Mouse (Mus musculus) MEL (cell line): ENCODE data around the gene Ubp1. TPM values are rescaled to one million over a fixed set of nuclear protein-coding genes. Genes with fewer than 3 reads are reported as not detected.

Experiments used
- DNase-seq: peaks from one replicate; pipeline ENCODE4 v3.0.0; 2011; ENCODE audit warnings: low read depth, low spot score
- H3K27ac ChIP-seq: 2 replicates; pipeline ENCODE4 v1.5.1; 2012; ENCODE audit warnings: low read depth, mild to moderate bottlenecking, control low read depth, low read length, moderate library complexity; ENCODE audit not compliant: control insufficient read depth
- H3K27me3 ChIP-seq, 2 experiments: fragments of 150-350 bp in 1 of 2; sonication (generic) in 1 of 2; 2 replicates each; pipeline ENCODE4 v1.6.1; 2012; ENCODE audit warnings: low read length in 2 of 2, mild to moderate bottlenecking in 2 of 2, improper control_type of control experiment in 1 of 2, moderate library complexity in 1 of 2; ENCODE audit not compliant: insufficient read depth in 2 of 2, control insufficient read depth in 1 of 2
- H3K36me3 ChIP-seq, 2 experiments: 2 replicates each; pipeline ENCODE4 v1.6.1; 2012 to 2014; ENCODE audit warnings: low read length in 2 of 2, improper control_type of control experiment in 1 of 2, inconsistent platforms in 1 of 2, mild to moderate bottlenecking in 1 of 2; ENCODE audit not compliant: insufficient read depth in 2 of 2, control insufficient read depth in 1 of 2
- H3K4me1 ChIP-seq, 2 experiments: fragments of 150-350 bp in 1 of 2; sonication (generic) in 1 of 2; 2 replicates each; pipeline ENCODE4 v1.6.1; 2012; ENCODE audit warnings: low read length in 2 of 2, improper control_type of control experiment in 1 of 2, mild to moderate bottlenecking in 1 of 2; ENCODE audit not compliant: insufficient read depth in 2 of 2, control insufficient read depth in 1 of 2
- H3K4me3 ChIP-seq, 2 experiments: fragments of 150-350 bp in 1 of 2; sonication (generic) in 1 of 2; 2 replicates each; pipeline ENCODE4 v1.5.1; 2012; ENCODE audit warnings: low read depth in 2 of 2, low read length in 2 of 2, mild to moderate bottlenecking in 2 of 2, moderate library complexity in 2 of 2, control low read depth in 1 of 2, improper control_type of control experiment in 1 of 2; ENCODE audit not compliant: control insufficient read depth in 1 of 2, insufficient read depth in 1 of 2
- H3K79me2 ChIP-seq: 2 replicates; pipeline ENCODE4 v1.6.1; 2012; ENCODE audit warnings: mild to moderate bottlenecking, low read length, moderate library complexity; ENCODE audit not compliant: control insufficient read depth, poor library complexity, insufficient read depth
- H3K9ac ChIP-seq: 2 replicates; pipeline ENCODE4 v1.6.1; 2012; ENCODE audit warnings: low read depth, mild to moderate bottlenecking, control low read depth, low read length, moderate library complexity; ENCODE audit not compliant: control insufficient read depth, poor library complexity, severe bottlenecking
- H3K9me3 ChIP-seq: fragments of 150-350 bp; sonication (generic); replicated peaks from 2 replicates; pipeline ENCODE4 v1.6.1; 2012; ENCODE audit warnings: mild to moderate bottlenecking, low read length, improper control_type of control experiment, moderate library complexity; ENCODE audit not compliant: insufficient read depth
- BHLHE40 ChIP-seq: IDR thresholded peaks from 2 replicates; pipeline ENCODE4 v1.6.1; 2012; ENCODE audit warnings: low read depth, mild to moderate bottlenecking, inconsistent platforms, low read length, improper control_type of control experiment, borderline replicate concordance
- CHD2 ChIP-seq: IDR thresholded peaks from 2 replicates; pipeline ENCODE4 v1.6.1; 2011; ENCODE audit warnings: low read length, improper control_type of control experiment
- CTCF ChIP-seq, 3 experiments: IDR thresholded peaks in 2 of 3; conservative IDR thresholded peaks in 1 of 3; 2 replicates each; pipeline ENCODE4 v1.5.1; 2011 to 2012; ENCODE audit warnings: low read length in 3 of 3, low read depth in 2 of 3, mild to moderate bottlenecking in 2 of 3, improper control_type of control experiment in 1 of 3, inconsistent platforms in 1 of 3, mixed read lengths in 1 of 3, moderate library complexity in 1 of 3; ENCODE audit not compliant: control insufficient read depth in 1 of 3, insufficient read depth in 1 of 3, poor library complexity in 1 of 3, severe bottlenecking in 1 of 3
- EP300 ChIP-seq, 2 experiments: IDR thresholded peaks; 2 replicates each; pipeline ENCODE4 v1.6.1; 2011; ENCODE audit warnings: improper control_type of control experiment in 2 of 2, low read length in 2 of 2, low read depth in 1 of 2, mild to moderate bottlenecking in 1 of 2
- ETS1 ChIP-seq: IDR thresholded peaks from 2 replicates; pipeline ENCODE4 v1.6.1; 2012; ENCODE audit warnings: low read depth, mild to moderate bottlenecking, inconsistent platforms, low read length, improper control_type of control experiment, moderate library complexity
- GABPA ChIP-seq: IDR thresholded peaks from 2 replicates; pipeline ENCODE4 v1.6.1; 2012; ENCODE audit warnings: low read depth, mild to moderate bottlenecking, inconsistent platforms, low read length, improper control_type of control experiment, moderate library complexity
- JUND ChIP-seq: IDR thresholded peaks from 2 replicates; pipeline ENCODE4 v1.6.1; 2011; ENCODE audit warnings: low read depth, mild to moderate bottlenecking, improper control_type of control experiment, low read length
- KAT2A ChIP-seq: conservative IDR thresholded peaks from 2 replicates; pipeline ENCODE4 v1.6.1; 2012; ENCODE audit warnings: low read depth, low read length, improper control_type of control experiment, inconsistent platforms
- MAX ChIP-seq: IDR thresholded peaks from 2 replicates; pipeline ENCODE4 v1.6.1; 2011; ENCODE audit warnings: low read length, improper control_type of control experiment
- MAZ ChIP-seq: IDR thresholded peaks from 2 replicates; pipeline ENCODE4 v1.6.1; 2012; ENCODE audit warnings: low read depth, mild to moderate bottlenecking, inconsistent platforms, low read length, improper control_type of control experiment
- MYC ChIP-seq: IDR thresholded peaks from 2 replicates; pipeline ENCODE4 v1.6.1; 2011; ENCODE audit warnings: low read depth, mild to moderate bottlenecking, low read length, improper control_type of control experiment, moderate library complexity
- POLR2AphosphoS2 ChIP-seq: IDR thresholded peaks from 2 replicates; pipeline ENCODE4 v1.6.1; 2011; ENCODE audit warnings: low read length, improper control_type of control experiment
- RAD21 ChIP-seq: IDR thresholded peaks from 2 replicates; pipeline ENCODE4 v1.6.1; 2011; ENCODE audit warnings: mild to moderate bottlenecking, low read depth, low read length, improper control_type of control experiment
- SIN3A ChIP-seq: IDR thresholded peaks from 2 replicates; pipeline ENCODE4 v1.6.1; 2012; ENCODE audit warnings: low read length, improper control_type of control experiment, inconsistent platforms
- SMC3 ChIP-seq: IDR thresholded peaks from 2 replicates; pipeline ENCODE4 v1.6.1; 2011; ENCODE audit warnings: low read depth, low read length, improper control_type of control experiment
- TBP ChIP-seq: IDR thresholded peaks from 2 replicates; pipeline ENCODE4 v1.8.0; 2011; ENCODE audit warnings: low read depth, low read length, improper control_type of control experiment
- ZC3H11A ChIP-seq: IDR thresholded peaks from 2 replicates; pipeline ENCODE4 v1.6.1; 2012; ENCODE audit warnings: low read depth, mild to moderate bottlenecking, inconsistent platforms, low read length, improper control_type of control experiment
- polyA plus RNA-seq, 2 experiments: library from polyadenylated mRNA; stranded (reverse) in 1 of 2; unstranded in 1 of 2; fragments of >175 nt in 1 of 2; fragments of >200 nt in 1 of 2; gene quantifications; 2 replicates each; pipeline versions ENCODE4 v1.2.1 to v1.2.4; 2012; ENCODE audit warnings: low replicate concordance in 2 of 2, low read depth in 1 of 2; ENCODE audit not compliant: insufficient read length in 2 of 2, insufficient read depth in 1 of 2, missing spikeins in 1 of 2
- total RNA-seq: library from RNA; depleted of rRNA; stranded (reverse); fragments of 300-350 nt; gene quantifications from 2 replicates; pipeline ENCODE4 v1.2.3, GENCODE M21; 2012

Gene Ubp1
- total and polyA plus RNA-seq, 3 experiments: 46.4 to 95.5 (median 60.8) TPM

DNA sequence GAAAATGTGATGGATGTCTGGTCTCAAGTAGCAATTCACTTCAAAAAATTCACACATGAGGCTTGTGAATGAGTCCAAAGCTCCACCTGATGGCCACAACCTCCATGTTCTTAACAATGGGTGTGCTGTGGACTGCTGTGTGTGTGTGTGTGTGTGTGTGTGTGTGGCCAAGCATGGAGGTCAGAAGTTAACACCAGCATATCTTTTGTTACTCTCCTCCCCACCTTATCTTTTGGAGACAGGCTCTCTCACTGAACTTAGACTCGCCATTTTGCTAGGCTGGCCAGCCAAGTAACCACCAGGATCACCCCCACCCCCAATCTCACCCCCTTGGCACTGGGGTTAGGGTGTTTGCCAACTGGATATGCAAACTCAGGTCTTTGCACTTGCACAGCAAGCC lies 83.3 kb downstream of the Ubp1 start:
- Histone ChIP-seq H3K27me3 (no peaks in the 10 kb centered on the region), H3K9ac (no peak overlapping the region), H3K4me3 (no peak overlapping the region), H3K4me1 (peaks cover 2 to 13% of the 10 kb centered on the region in 2 experiments; a peak in 3 of 4 replicates), H3K9me3 (no peaks in the 10 kb centered on the region), H3K79me2 (no peaks in the 10 kb centered on the region), H3K36me3 (peaks cover 0 to 6% of the 10 kb centered on the region in 2 experiments; a peak in 2 of 4 replicates), H3K27ac (no peak overlapping the region)
- TF ChIP-seq POLR2AphosphoS2: no peak
- TF ChIP-seq BHLHE40: no peak
- TF ChIP-seq MYC: no peak
- TF ChIP-seq MAX: no peak
- TF ChIP-seq RAD21: no peak
- no peak for TF ChIP-seq MAZ
- TF ChIP-seq EP300 (IDR thresholded peaks at IDR 0.05; ENCODE audit: low read depth in 1 of 2, low read length in 2 of 2): no peak
- no peak for DNase-seq

GRCm38 (mm10) chr9:114015724-114016123 lies 85.0 kb downstream of the Ubp1 start:
- H3K79me2 ChIP-seq: no peaks in the 10 kb centered on the region
- TF ChIP-seq MYC (no peak), ZC3H11A (0 out of 2 replicates have a peak, but pooled peaks have one; percentile 17), BHLHE40 (no peak), ETS1 (no peak), TBP (no peak), JUND (no peak), GABPA (no peak), CTCF (IDR thresholded peaks at IDR 0.05 in 2 of 3, conservative IDR thresholded peaks at IDR 0.05 in 1 of 3; ENCODE audit: control insufficient read depth in 1 of 3, insufficient read depth in 1 of 3, low read depth in 2 of 3, low read length in 3 of 3, poor library complexity in 1 of 3, severe bottlenecking in 1 of 3) (peak; percentile 51 to 67 (median 65)), KAT2A (no peak), CHD2 (no peak), RAD21 (peak; percentile 16), SIN3A (no peak), SMC3 (peak; percentile 26)
- no peaks in the 10 kb centered on the region for H3K9me3 ChIP-seq
- no peaks in the 10 kb centered on the region for H3K27me3 ChIP-seq
- peaks cover 0 to 6% of the 10 kb centered on the region in 2 experiments; a peak in 2 of 4 replicates for H3K36me3 ChIP-seq
- peaks cover 2 to 13% of the 10 kb centered on the region in 2 experiments; a peak in 3 of 4 replicates for H3K4me1 ChIP-seq
- H3K4me3 ChIP-seq: no peak overlapping the region
- no peak overlapping the region for H3K27ac ChIP-seq
- no peak overlapping the region for H3K9ac ChIP-seq
- DNase-seq: peak; percentile 50

DNA sequence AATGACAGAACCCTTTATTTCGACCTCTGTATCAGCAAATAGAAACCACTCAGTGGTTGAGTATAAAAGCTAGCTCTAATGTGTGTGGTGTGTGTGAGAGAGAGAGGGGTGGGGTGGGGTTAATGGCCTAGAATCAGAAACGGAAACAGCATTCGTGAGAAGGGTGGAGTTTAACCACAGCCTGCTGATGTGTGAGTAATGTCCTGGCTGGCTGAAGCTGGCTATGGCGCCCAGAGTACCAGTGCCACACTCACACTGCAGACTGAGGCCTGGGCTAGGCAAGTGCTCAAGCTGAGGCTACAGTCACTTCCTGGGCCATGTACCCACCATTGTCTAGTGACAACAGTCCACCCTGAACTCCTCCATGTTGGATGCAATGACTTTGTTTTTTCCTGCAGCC lies 85.7 kb downstream of the Ubp1 start:
- DNase-seq: peak; percentile 67
- H3K27me3 ChIP-seq: no peaks in the 10 kb centered on the region
- no peak overlapping the region for H3K9ac ChIP-seq
- H3K27ac ChIP-seq: no peak overlapping the region
- peaks cover 0 to 6% of the 10 kb centered on the region in 2 experiments; a peak in 2 of 4 replicates for H3K36me3 ChIP-seq
- peaks cover 2 to 13% of the 10 kb centered on the region in 2 experiments; a peak in 3 of 4 replicates for H3K4me1 ChIP-seq
- H3K9me3 ChIP-seq: no peaks in the 10 kb centered on the region
- H3K4me3 ChIP-seq: no peak overlapping the region
- H3K79me2 ChIP-seq: no peaks in the 10 kb centered on the region
- TF ChIP-seq ETS1 (0 out of 2 replicates have a peak, but pooled peaks have one; percentile 40), CHD2 (no peak)
